Mouse (Mus musculus) small intestine, adult 2 months (tissue): ENCODE results near the gene Cldn20.

Experiments used
- CTCF ChIP-seq: fragments of 200-500 bp; IDR thresholded peaks from 2 replicates; pipeline ENCODE4 v1.5.1; 2012; ENCODE audit warnings: low read depth, mild to moderate bottlenecking, control low read depth, inconsistent platforms, low read length, moderate library complexity, mixed read lengths; ENCODE audit not compliant: insufficient replicate concordance, insufficient read length; ENCODE audit errors: extremely low read depth
- POLR2A ChIP-seq: fragments of 200-500 bp; IDR thresholded peaks from 2 replicates; pipeline ENCODE4 v1.6.1; 2012; ENCODE audit warnings: low read depth, mild to moderate bottlenecking, control low read depth, inconsistent platforms, low read length, moderate library complexity

GRCm38 (mm10) chr17:3530549-3530948 is 1.8 kb upstream of the Cldn20 start:
- TF ChIP-seq CTCF, result no peak
- no peak for TF ChIP-seq POLR2A
